Mouse (Mus musculus): ENCODE results near the gene Stk17b. TPM values are rescaled to one million over a fixed set of nuclear protein-coding genes. Genes with fewer than 3 reads are reported as not detected.
A peak's percentile ranks its signal among the peaks of the same experiment; 100 is the strongest.

Stk17b gene
- polyA plus RNA-seq, 1 experiment from 2014 or later = 8.0 TPM

- Histone ChIP-seq H3K27ac (replicated peaks) (no peak overlapping the region), H3K36me3 (peaks cover 13% of the 10 kb centered on the region; the same call in 1 of the 2 replicates), H3K4me2 (no peak overlapping the region), H3K4me3 (no peak overlapping the region), H3K4me1 (replicated peaks) (no peaks in the 10 kb centered on the region), H3K27me3 (no peaks in the 10 kb centered on the region), H3K9ac (no peak overlapping the region), H3K9me3 (no peaks in the 10 kb centered on the region)
- WGBS = 75% methylated on average over 4 of the region's 4 CpGs
- no peak for ATAC-seq (ENCODE audit: low read depth)
These were observed 26.9 kb upstream of the Stk17b start for GRCm38 (mm10) chr1:53811919-53812318.

DNA sequence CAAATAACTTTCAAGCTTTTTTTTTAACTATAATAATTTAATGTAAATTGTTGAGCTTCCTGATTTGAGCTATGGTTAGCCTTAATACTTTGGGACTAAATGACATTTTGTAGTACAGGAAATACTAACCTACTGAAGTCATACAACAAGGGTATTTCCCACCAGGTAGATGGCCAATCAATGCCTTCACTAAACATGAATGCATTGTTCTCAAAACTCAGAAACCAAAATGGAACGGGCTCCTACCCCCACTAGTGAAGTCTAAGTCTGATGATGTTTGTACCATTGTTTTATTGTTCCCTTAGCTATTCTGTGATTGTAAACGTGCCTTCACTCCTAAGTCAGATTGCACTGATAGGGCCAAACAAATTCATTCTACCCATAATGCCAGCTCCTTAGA is 23.2 kb upstream of the Stk17b start:
- Histone ChIP-seq H3K27me3 (no peaks in the 10 kb centered on the region), H3K4me3 (no peak overlapping the region), H3K27ac (replicated peaks) (no peak overlapping the region), H3K4me1 (replicated peaks) (no peaks in the 10 kb centered on the region), H3K9me3 (no peaks in the 10 kb centered on the region), H3K4me2 (no peak overlapping the region), H3K36me3 (peaks cover 10% of the 10 kb centered on the region; the same call in 1 of the 2 replicates), H3K9ac (no peak overlapping the region)
- ATAC-seq (ENCODE audit: low read depth) = no peak
- WGBS = 77% methylated on average over 2 of the region's 2 CpGs

DNA sequence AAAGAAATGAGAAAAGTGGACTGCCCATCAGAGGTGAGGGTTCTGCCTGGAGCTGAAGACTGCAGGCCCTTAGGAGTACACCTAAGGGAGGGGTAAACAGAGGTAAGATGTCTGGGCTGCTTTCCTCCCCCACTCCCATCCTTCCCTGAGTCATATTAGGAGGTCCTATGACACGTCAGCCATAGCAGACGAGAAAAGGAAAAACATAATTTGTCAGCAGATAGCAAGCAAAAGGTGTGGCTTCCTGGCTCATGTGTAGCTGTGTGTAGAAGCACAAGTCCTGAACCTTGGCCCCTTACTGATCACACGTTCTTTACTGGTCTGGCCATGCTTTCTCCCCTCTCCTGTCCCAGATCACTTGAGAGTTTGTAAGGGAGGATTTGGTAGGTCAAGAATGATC is 12.8 kb upstream of the Stk17b start:
- H3K4me3 ChIP-seq = no peak overlapping the region
- H3K9me3 ChIP-seq = no peaks in the 10 kb centered on the region
- H3K9ac ChIP-seq = no peak overlapping the region
- H3K27me3 ChIP-seq = no peaks in the 10 kb centered on the region
- no peak for ATAC-seq (ENCODE audit: low read depth)
- 75% methylated on average over 3 of the region's 3 CpGs for WGBS
- H3K4me2 ChIP-seq = no peak overlapping the region
- H3K4me1 ChIP-seq (replicated peaks) = no peaks in the 10 kb centered on the region
- H3K27ac ChIP-seq (replicated peaks) = no peak overlapping the region
- H3K36me3 ChIP-seq = no peaks in the 10 kb centered on the region

- no peak overlapping the region for H3K9ac ChIP-seq
- H3K4me2 ChIP-seq = no peak overlapping the region
- 91% methylated on average over 5 of the region's 5 CpGs for WGBS
- H3K9me3 ChIP-seq = no peaks in the 10 kb centered on the region
- no peak overlapping the region for H3K4me3 ChIP-seq
- no peaks in the 10 kb centered on the region for H3K36me3 ChIP-seq
- H3K27me3 ChIP-seq = no peaks in the 10 kb centered on the region
- no peaks in the 10 kb centered on the region for H3K4me1 ChIP-seq (replicated peaks)
- ATAC-seq (ENCODE audit: low read depth) = no peak
- no peak overlapping the region for H3K27ac ChIP-seq (replicated peaks)
These were observed 12.1 kb upstream of the Stk17b start for GRCm38 (mm10) chr1:53797074-53797473.

- H3K27ac ChIP-seq (replicated peaks) = no peak overlapping the region
- no peaks in the 10 kb centered on the region for H3K36me3 ChIP-seq
- H3K4me3 ChIP-seq = no peak overlapping the region
- 89% methylated on average over 6 of the region's 6 CpGs for WGBS
- H3K9ac ChIP-seq = no peak overlapping the region
- no peaks in the 10 kb centered on the region for H3K4me1 ChIP-seq (replicated peaks)
- no peak for ATAC-seq (ENCODE audit: low read depth)
- H3K4me2 ChIP-seq = no peak overlapping the region
- H3K9me3 ChIP-seq = no peaks in the 10 kb centered on the region
- no peaks in the 10 kb centered on the region for H3K27me3 ChIP-seq
These were observed 11.2 kb upstream of the Stk17b start for GRCm38 (mm10) chr1:53796271-53796670.

DNA sequence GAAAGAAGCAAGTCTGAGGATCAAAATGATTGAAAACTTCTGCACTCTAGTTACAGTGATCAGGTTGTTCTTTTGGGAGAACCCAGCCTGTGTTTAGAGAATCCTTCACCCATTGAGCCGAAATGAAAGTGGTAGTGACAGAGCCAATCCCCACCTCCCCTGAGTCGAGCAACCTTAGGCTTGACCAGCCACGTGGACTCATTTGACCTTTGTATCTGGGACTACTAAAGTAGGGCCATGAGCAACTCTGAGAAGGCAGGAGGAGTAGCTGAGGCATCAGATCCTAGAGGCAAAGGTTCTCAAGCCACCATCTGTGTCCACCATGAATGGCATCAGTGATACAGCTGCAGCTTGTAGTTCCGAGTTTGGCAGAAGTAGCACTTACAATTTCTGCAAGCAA is 10.6 kb upstream of the Stk17b start:
- Histone ChIP-seq H3K4me2 (no peak overlapping the region), H3K4me3 (no peak overlapping the region), H3K36me3 (no peaks in the 10 kb centered on the region), H3K27me3 (no peaks in the 10 kb centered on the region), H3K9ac (no peak overlapping the region), H3K27ac (replicated peaks) (no peak overlapping the region), H3K9me3 (no peaks in the 10 kb centered on the region), H3K4me1 (replicated peaks) (no peaks in the 10 kb centered on the region)
- no peak for ATAC-seq (ENCODE audit: low read depth)
- WGBS = 87% methylated on average over 4 of the region's 4 CpGs

GRCm38 (mm10) chr1:53795081-53795480 is 10.1 kb upstream of the Stk17b start:
- H3K9ac ChIP-seq = no peak overlapping the region

GRCm38 (mm10) chr1:53794279-53794678 is 9.3 kb upstream of the Stk17b start:
- Histone ChIP-seq H3K27ac (replicated peaks) (no peak overlapping the region), H3K4me2 (no peak overlapping the region), H3K4me1 (replicated peaks) (no peaks in the 10 kb centered on the region), H3K9ac (no peak overlapping the region), H3K27me3 (no peaks in the 10 kb centered on the region), H3K36me3 (no peaks in the 10 kb centered on the region), H3K4me3 (no peak overlapping the region), H3K9me3 (no peaks in the 10 kb centered on the region)
- 83% methylated on average over 2 of the region's 2 CpGs for WGBS
- no peak for ATAC-seq (ENCODE audit: low read depth)

More at GRCm38 (mm10) chr1:53795081-53795480, 10.1 kb upstream of the Stk17b start:
- Histone ChIP-seq H3K36me3 (no peaks in the 10 kb centered on the region), H3K27me3 (no peaks in the 10 kb centered on the region), H3K4me1 (replicated peaks) (no peaks in the 10 kb centered on the region), H3K9me3 (no peaks in the 10 kb centered on the region), H3K27ac (replicated peaks) (no peak overlapping the region), H3K4me3 (no peak overlapping the region), H3K4me2 (no peak overlapping the region)
- no peak for ATAC-seq (ENCODE audit: low read depth)
- WGBS = 94% methylated on average over 5 of the region's 5 CpGs

DNA sequence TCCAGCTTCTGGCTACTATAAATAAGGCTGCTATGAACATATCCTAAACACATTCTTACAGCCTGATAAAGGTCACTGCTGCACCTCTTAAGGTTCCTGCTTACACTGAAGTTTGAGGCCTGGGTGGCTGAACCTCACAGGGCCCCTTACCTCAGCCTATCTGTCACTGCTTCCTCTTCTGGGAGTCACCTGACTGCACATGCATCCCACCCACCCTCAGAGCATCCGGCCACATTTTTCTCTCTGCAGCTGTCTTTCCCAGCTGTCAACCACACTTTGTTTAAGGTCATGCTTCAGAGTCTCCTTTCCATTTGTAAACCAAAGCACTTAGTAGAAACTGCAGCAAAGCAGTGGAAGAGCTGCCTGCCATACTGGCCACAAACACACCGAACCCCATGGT is 6.3 kb upstream of the Stk17b start:
- Histone ChIP-seq H3K4me2 (no peak overlapping the region), H3K9me3 (no peaks in the 10 kb centered on the region), H3K4me1 (replicated peaks) (no peaks in the 10 kb centered on the region), H3K27ac (replicated peaks) (no peak overlapping the region), H3K9ac (no peak overlapping the region), H3K27me3 (no peaks in the 10 kb centered on the region), H3K36me3 (no peaks in the 10 kb centered on the region), H3K4me3 (no peak overlapping the region)
- no peak for ATAC-seq (ENCODE audit: low read depth)
- WGBS = 86% methylated on average over 2 of the region's 2 CpGs

DNA sequence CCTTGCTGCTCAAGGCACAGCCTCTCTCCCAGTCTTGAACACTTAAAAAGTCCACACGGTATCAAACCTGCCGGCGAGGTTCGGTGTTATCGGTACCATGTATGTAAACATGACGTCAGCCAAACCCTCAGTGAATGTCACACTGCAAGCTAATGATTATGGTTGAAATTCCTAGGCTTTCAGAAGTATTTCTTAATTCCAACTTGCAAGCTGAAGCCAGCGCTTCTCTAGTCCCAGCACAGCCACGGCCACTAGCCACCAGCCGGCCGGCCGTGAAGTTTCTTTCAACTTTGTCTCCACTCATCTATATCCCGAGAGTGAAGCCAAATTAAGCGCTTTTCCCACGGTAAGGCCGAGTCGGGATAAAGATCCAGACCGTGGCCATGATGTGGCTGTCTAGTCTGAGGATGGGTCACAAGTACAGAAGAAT is 718 bp downstream of the Stk17b start:
- 1% methylated on average over 17 of the region's 17 CpGs for WGBS
- peak; percentile 60 for ATAC-seq (ENCODE audit: low read depth)
- H3K9ac ChIP-seq = peak overlapping the region; percentile 78
- H3K9me3 ChIP-seq = no peaks in the 10 kb centered on the region
- H3K27ac ChIP-seq (replicated peaks) = no peak overlapping the region
- H3K36me3 ChIP-seq = no peaks in the 10 kb centered on the region
- H3K4me3 ChIP-seq = peak overlapping the region; percentile 83
- peak overlapping the region; percentile 77 for H3K4me2 ChIP-seq
- peaks cover 8% of the 10 kb centered on the region; the same call in 1 of the 2 replicates for H3K4me1 ChIP-seq (replicated peaks)
- no peaks in the 10 kb centered on the region for H3K27me3 ChIP-seq

DNA sequence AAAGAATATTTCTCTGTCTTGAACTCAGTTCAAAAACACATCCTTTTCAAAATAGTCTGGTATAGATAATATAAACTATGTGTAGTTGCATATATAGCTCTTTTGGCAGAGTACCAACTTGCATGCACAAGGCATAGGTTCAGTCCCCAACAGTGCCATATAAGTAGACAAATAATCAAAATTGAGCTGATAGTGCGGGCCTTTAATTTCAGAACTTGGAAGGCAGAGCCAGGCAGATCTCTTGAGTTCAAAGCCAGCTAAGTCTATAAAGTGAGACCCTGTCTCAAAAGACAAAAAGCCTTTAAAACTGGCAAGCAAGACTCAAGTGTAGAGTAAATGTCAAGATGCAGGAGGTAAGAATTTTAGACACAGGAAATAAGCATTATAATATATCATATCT is 2.1 kb downstream of the Stk17b start:
- no peak for ATAC-seq (ENCODE audit: low read depth)
- Histone ChIP-seq H3K4me2 (no peak overlapping the region), H3K27me3 (no peaks in the 10 kb centered on the region), H3K4me1 (replicated peaks) (peaks cover 8% of the 10 kb centered on the region; the same call in 1 of the 2 replicates), H3K4me3 (no peak overlapping the region), H3K9ac (no peak overlapping the region), H3K36me3 (no peaks in the 10 kb centered on the region), H3K9me3 (no peaks in the 10 kb centered on the region), H3K27ac (replicated peaks) (no peak overlapping the region)
- 90% methylated on average over 1 of the region's 1 CpGs for WGBS

- 88% methylated on average over 3 of the region's 3 CpGs for WGBS
These were observed 2.9 kb downstream of the Stk17b start for GRCm38 (mm10) chr1:53782079-53782478.

DNA sequence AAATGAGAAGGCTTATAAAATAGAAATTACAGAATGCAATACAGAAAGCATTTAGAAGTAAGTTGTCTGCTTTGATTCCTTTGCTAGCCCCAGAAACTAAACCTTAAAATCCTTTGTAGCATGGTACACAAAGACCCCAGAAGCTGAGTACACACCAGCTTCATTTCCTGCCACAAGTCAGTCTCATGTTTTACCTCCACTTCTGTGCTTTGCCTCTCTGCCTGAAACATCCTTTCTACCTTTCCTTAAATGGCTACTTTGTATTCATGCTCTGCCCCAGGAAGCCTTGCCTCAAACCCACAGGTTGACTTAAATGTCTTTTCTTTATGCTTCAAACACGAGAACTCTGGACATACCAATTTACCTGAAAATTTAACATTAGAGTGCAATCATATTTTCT is 3.7 kb downstream of the Stk17b start:
- no peak overlapping the region for H3K4me2 ChIP-seq
- no peaks in the 10 kb centered on the region for H3K9me3 ChIP-seq
- H3K36me3 ChIP-seq = no peaks in the 10 kb centered on the region
- no peak overlapping the region for H3K4me3 ChIP-seq
- ATAC-seq (ENCODE audit: low read depth) = no peak
- H3K27ac ChIP-seq (replicated peaks) = no peak overlapping the region
- no peaks in the 10 kb centered on the region for H3K27me3 ChIP-seq
- peaks cover 8% of the 10 kb centered on the region; the same call in 1 of the 2 replicates for H3K4me1 ChIP-seq (replicated peaks)
- 79% methylated on average over 1 of the region's 1 CpGs for WGBS
- no peak overlapping the region for H3K9ac ChIP-seq

More at GRCm38 (mm10) chr1:53782079-53782478, 2.9 kb downstream of the Stk17b start:
- Histone ChIP-seq H3K9ac (no peak overlapping the region), H3K4me2 (no peak overlapping the region), H3K36me3 (no peaks in the 10 kb centered on the region), H3K27ac (replicated peaks) (no peak overlapping the region), H3K4me1 (replicated peaks) (peaks cover 8% of the 10 kb centered on the region; the same call in 1 of the 2 replicates), H3K4me3 (no peak overlapping the region), H3K9me3 (no peaks in the 10 kb centered on the region), H3K27me3 (no peaks in the 10 kb centered on the region)
- ATAC-seq (ENCODE audit: low read depth) = no peak

All from neural tube, embryonic 13.5 days (tissue).